Mouse (Mus musculus) spleen, postnatal 36 days (tissue): Measurements from ENCODE around the gene Rab3gap1.
"Not testable (repeated sequence)": the region's sequence is repeated elsewhere in the genome, so short reads cannot be mapped to it uniquely, and the experiment has no call there.

Experiments used
- DNase-seq, 2 experiments: peaks; one replicate each; pipeline ENCODE4 v3.0.0; 2022; ENCODE audit warnings: low spot score in 2 of 2, mixed read lengths in 1 of 2

Rab3gap1 gene

GRCm38 (mm10) chr1:127915802-127916201, 47.2 kb downstream of the Rab3gap1 start:
- no peak for DNase-seq

GRCm38 (mm10) chr1:127933405-127933804, 64.8 kb downstream of the Rab3gap1 start:
- no peak for DNase-seq

GRCm38 (mm10) chr1:127934322-127934721, 65.7 kb downstream of the Rab3gap1 start:
- DNase-seq, result no peak

- DNase-seq, result no peak
Observed at GRCm38 (mm10) chr1:127937277-127937676, 68.7 kb downstream of the Rab3gap1 start.

- no peak for DNase-seq
Observed at GRCm38 (mm10) chr1:127942231-127942630, 73.7 kb downstream of the Rab3gap1 start.

- no peak for DNase-seq
Observed at GRCm38 (mm10) chr1:127943516-127943915, 74.9 kb downstream of the Rab3gap1 start.

GRCm38 (mm10) chr1:127945696-127946575, 77.4 kb downstream of the Rab3gap1 start:
- DNase-seq, result no peak

GRCm38 (mm10) chr1:127946615-127947249, 78.2 kb downstream of the Rab3gap1 start:
- no peak for DNase-seq

- DNase-seq, result no peak
Observed at GRCm38 (mm10) chr1:127948748-127949147, 80.2 kb downstream of the Rab3gap1 start.

- DNase-seq, result no peak
Observed at GRCm38 (mm10) chr1:127952276-127952675, 83.7 kb downstream of the Rab3gap1 start.

GRCm38 (mm10) chr1:127954198-127954597, 85.6 kb downstream of the Rab3gap1 start:
- DNase-seq, result not testable (repeated sequence)

GRCm38 (mm10) chr1:127954800-127955199, 86.2 kb downstream of the Rab3gap1 start:
- no peak for DNase-seq

- no peak for DNase-seq
Observed at GRCm38 (mm10) chr1:127956524-127956923, 88.0 kb downstream of the Rab3gap1 start.

- no peak for DNase-seq
Observed at GRCm38 (mm10) chr1:127958801-127959200, 90.2 kb downstream of the Rab3gap1 start.

GRCm38 (mm10) chr1:127959312-127959718, 90.7 kb downstream of the Rab3gap1 start:
- no peak for DNase-seq

GRCm38 (mm10) chr1:127961140-127961539, 92.6 kb downstream of the Rab3gap1 start:
- no peak for DNase-seq

GRCm38 (mm10) chr1:127963326-127963725, 94.8 kb downstream of the Rab3gap1 start:
- no peak for DNase-seq

- DNase-seq, result no peak
Observed at GRCm38 (mm10) chr1:127970870-127971269, 102.3 kb downstream of the Rab3gap1 start.

- DNase-seq, result no peak
Observed at GRCm38 (mm10) chr1:127974082-127974481, 105.5 kb downstream of the Rab3gap1 start.

GRCm38 (mm10) chr1:127975676-127976075, 107.1 kb downstream of the Rab3gap1 start:
- no peak for DNase-seq

- DNase-seq, result no peak
Observed at GRCm38 (mm10) chr1:127976106-127976505, 107.5 kb downstream of the Rab3gap1 start.

- no peak for DNase-seq
Observed at GRCm38 (mm10) chr1:127978125-127978524, 109.6 kb downstream of the Rab3gap1 start.
